Mouse (Mus musculus) embryonic fibroblast, embryonic 13.5 days (primary cell): ENCODE measurements around the gene Ndufa3. TPM values are rescaled to one million over a fixed set of nuclear protein-coding genes. Genes with fewer than 3 reads are reported as not detected.

Source experiments
- H3K27ac ChIP-seq: 2 replicates; pipeline ENCODE4 v1.5.1; 2012; ENCODE audit warnings: low read length, control low read depth, inconsistent platforms; ENCODE audit not compliant: insufficient read depth
- H3K4me1 ChIP-seq: 2 replicates; pipeline ENCODE4 v1.6.1; 2011; ENCODE audit warnings: low read length; ENCODE audit not compliant: control insufficient read depth, insufficient read depth
- H3K4me3 ChIP-seq: 2 replicates; pipeline ENCODE4 v1.5.1; 2011; ENCODE audit warnings: mild to moderate bottlenecking, control low read depth, low read length; ENCODE audit not compliant: insufficient read depth
- CTCF ChIP-seq: IDR thresholded peaks from 2 replicates; pipeline ENCODE4 v1.5.1; 2011; ENCODE audit warnings: mild to moderate bottlenecking, control low read depth, low read length, moderate library complexity, borderline replicate concordance; ENCODE audit not compliant: insufficient read depth
- POLR2A ChIP-seq: IDR thresholded peaks from 2 replicates; pipeline ENCODE4 v1.6.1; 2011; ENCODE audit warnings: low read depth, mild to moderate bottlenecking, control low read depth, low read length, moderate library complexity
- polyA plus RNA-seq: library from polyadenylated mRNA; stranded (reverse); fragments of >200 nt; gene quantifications from 2 replicates; pipeline ENCODE4 v1.2.4, GENCODE M21; 2011; ENCODE audit warnings: low read depth; ENCODE audit not compliant: missing spikeins, insufficient read length

Ndufa3 gene
- polyA plus RNA-seq, 1 experiment, result 386 TPM

DNA sequence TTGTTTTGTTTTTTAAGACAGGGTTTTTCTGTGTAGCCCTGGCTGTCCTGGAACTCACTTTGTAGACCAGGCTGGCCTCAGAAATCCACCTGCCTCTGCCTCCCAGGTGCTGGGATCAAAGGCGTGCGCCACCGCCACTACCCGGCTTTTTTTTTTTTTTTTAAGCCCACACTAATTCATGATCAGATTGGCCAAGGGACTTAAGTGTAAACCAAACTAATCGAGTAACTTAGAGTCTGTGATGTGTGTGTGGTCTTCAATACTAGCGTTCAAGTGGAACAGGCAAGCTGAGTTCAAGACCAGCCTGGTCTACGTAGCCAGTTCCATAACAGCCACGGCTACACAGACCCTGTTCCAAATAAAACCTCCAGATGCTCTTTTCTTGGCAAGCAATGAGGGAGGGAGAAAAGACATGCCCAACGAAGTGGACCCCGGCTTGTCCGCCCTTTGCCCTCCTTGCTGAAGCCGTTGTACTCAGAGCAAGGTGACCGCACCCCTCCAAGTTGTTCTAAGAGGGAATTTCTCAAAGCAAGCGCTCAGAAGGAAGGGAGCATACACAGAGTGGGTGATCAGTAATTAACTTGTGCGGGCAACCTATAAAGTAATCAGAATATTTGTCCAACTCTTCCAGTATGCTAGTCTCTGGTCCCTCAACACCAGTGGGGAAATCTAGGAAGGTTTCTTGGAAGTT, 47.5 kb downstream of the Ndufa3 start:
- no peak for TF ChIP-seq POLR2A
- TF ChIP-seq CTCF, result no peak
- Histone ChIP-seq H3K4me3 (peak overlapping the region; percentile 92), H3K27ac (peak overlapping the region; percentile 51)

DNA sequence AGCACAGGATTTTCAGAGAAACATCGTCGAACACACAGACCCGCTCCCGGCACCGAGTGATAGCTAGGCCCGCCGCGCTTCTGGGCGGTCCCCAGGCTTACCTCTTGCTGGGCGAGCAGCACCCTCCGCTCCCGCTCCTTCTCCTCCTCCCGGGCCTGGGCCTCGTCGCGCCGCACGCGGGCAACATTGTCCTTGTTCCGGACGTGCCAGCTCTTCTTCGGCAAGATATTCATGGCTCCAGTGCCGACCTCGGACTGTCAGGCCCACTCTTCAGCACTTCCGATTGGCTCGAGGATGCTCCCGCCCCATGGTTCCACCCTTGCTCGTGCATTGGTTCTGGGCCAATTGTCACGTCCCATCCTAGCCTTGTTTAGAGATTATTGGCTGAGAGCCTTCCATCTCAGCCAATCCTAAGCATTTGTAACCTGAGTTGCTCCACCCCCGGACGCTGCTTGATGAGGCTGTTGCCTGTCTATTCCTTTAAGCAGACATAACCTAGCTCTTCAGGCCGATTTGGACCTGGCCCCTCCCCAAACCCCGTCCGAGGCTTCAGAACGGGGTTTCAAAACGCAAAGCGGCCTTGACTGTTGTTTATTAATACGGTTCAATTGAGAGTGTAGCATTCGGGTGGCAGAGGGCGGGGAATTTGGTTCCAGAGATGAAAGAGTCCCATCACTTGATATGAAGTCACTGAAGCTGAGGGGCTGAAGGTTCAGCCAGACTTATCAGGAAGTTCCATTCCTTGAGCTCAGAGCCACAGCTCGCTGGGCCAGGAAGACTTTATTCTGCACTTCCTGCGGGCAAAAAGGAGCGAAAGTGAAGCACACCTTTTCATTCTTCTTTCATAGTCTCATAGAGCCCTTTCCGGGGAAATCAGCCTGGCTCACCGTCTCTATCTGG, 48.3 kb downstream of the Ndufa3 start, which contains the start of gene Leng1:
TSS of gene Leng1 (minus strand) at position 626 of the 900 bp plus-strand sequence.
- no peak for TF ChIP-seq CTCF
- peak; percentile 93 for TF ChIP-seq POLR2A
- Histone ChIP-seq H3K4me3 (peak within 1 kb of the TSS; percentile 92), H3K27ac (peak within 1 kb of the TSS; percentile 71), H3K4me1 (peaks cover 2% of the 10 kb centered on the region; the same call in 1 of the 2 replicates)

More for the DNA sequence above, 47.5 kb downstream of the Ndufa3 start:
- H3K4me1 ChIP-seq, result peaks cover 2% of the 10 kb centered on the region; the same call in 1 of the 2 replicates

- TF ChIP-seq POLR2A (0 out of 2 replicates have a peak, but pooled peaks have one; percentile 8), CTCF (no peak)
- Histone ChIP-seq H3K4me1 (peaks cover 2% of the 10 kb centered on the region; the same call in 1 of the 2 replicates), H3K4me3 (no peak overlapping the region), H3K27ac (no peak overlapping the region)
These were observed 49.8 kb downstream of the Ndufa3 start for GRCm38 (mm10) chr7:3666921-3667391.

Other genes starting within 250 kb of the Ndufa3 start
- 3.7 and 4.1 TPM in 2 replicates for gene Cacng8, start 226.7 kb upstream of the Ndufa3 start, polyA plus RNA-seq
- gene Cacng6, start 193.2 kb upstream of the Ndufa3 start, polyA plus RNA-seq, result not detected in 2 replicates
- 0.43 TPM in 1 of 2 replicates, not detected in the other for gene Tarm1, start 114.7 kb upstream of the Ndufa3 start, polyA plus RNA-seq
- gene Oscar, start 1.2 kb upstream of the Ndufa3 start, polyA plus RNA-seq, result 0.37 TPM in 1 of 2 replicates, not detected in the other
- gene Tfpt, start 12.6 kb downstream of the Ndufa3 start, polyA plus RNA-seq, result 13.7 and 17.3 TPM in 2 replicates
- gene Prpf31, start 12.6 kb downstream of the Ndufa3 start, polyA plus RNA-seq, result 42.2 and 51.8 TPM in 2 replicates
- 68.8 and 82.0 TPM in 2 replicates for gene Cnot3, start 27.9 kb downstream of the Ndufa3 start, polyA plus RNA-seq
- 8.0 and 9.8 TPM in 2 replicates for gene Leng1, start 48.5 kb downstream of the Ndufa3 start, polyA plus RNA-seq
- 10.5 and 10.7 TPM in 2 replicates for gene Tmc4, start 60.2 kb downstream of the Ndufa3 start, polyA plus RNA-seq
- 81.5 and 85.6 TPM in 2 replicates for gene Tsen34, start 75.5 kb downstream of the Ndufa3 start, polyA plus RNA-seq
- 82.2 and 94.6 TPM in 2 replicates for gene Mboat7, start 76.2 kb downstream of the Ndufa3 start, polyA plus RNA-seq
- gene Rps9, start 86.6 kb downstream of the Ndufa3 start, polyA plus RNA-seq, result 1,255 and 1,395 TPM in 2 replicates
- gene Pirb, start 103.0 kb downstream of the Ndufa3 start, polyA plus RNA-seq, result 0.79 TPM in 1 of 2 replicates, not detected in the other
- not detected in 2 replicates for gene Gm15448, start 208.3 kb downstream of the Ndufa3 start, polyA plus RNA-seq
- gene Pira2, start 227.7 kb downstream of the Ndufa3 start, polyA plus RNA-seq, result 0.42 TPM in 1 of 2 replicates, not detected in the other